8 mouse cellular contexts compared by ENCODE assay signal in the genomic region with DNA sequence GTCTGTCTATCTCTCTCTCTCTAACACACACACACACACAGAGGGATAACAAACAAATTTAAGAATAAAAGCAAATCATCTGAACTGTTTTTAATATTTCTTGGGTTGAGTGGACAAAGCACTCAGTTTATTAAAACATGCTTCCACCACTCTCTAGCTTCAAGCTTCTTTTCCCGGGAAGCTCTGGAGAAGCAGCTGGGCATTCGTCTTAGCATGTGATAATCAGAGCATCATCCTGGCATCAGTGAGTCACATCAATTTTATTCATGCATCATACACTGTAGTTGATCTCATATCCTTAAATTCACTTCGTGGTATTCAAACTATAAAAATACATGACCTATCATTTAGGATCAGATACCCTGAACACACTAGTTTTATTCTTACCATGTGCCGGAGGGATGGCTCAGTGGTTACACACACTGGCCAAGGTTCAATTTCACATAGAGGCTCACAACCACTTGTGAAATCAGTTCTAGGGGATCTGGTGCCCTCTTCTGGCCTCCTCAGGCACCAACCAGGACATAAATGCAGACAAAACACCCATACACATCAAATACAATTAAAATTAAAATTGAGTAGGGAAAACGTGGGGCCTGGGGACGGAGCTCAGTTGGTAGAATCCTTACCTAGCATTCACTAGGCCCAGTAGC.
DNase-seq lines count a peak whose midpoint lies in the region; ATAC-seq and TF ChIP-seq lines count a peak whose summit lies in the region.
"Had no signal": no experiment of that assay in that cellular context is flagged by ENCODE, and none has a peak within 500 bp of the region (broad histone marks: within the 10 kb centered on the region; RNA-seq: fewer than 3 reads in every experiment).

No protein-coding gene starts in this region.

- no peak overlapping the region for H3K4me3 ChIP-seq in kidney, postnatal 0 days (replicated peaks; ENCODE audit: low read depth, low read length)
- no peak overlapping the region for H3K4me3 ChIP-seq in kidney, embryonic 16.5 days (ENCODE audit: low read length)
- H3K4me3 ChIP-seq in G1E (ENCODE audit: low read depth, low read length): no peak overlapping the region
- H3K4me3 ChIP-seq: liver, embryonic 15.5 days had no signal

- no peak overlapping the region for H3K27ac ChIP-seq in kidney, postnatal 0 days
- H3K27ac ChIP-seq in kidney, embryonic 16.5 days (ENCODE audit: low read length): no peak overlapping the region
- H3K27ac ChIP-seq: liver, embryonic 15.5 days had no signal

- ATAC-seq in kidney, postnatal 0 days (replicated peaks; ENCODE audit: low FRiP score, low read depth): no peak
- no peak for ATAC-seq in kidney, embryonic 16.5 days (ENCODE audit: low FRiP score, low TSS enrichment)
- no peak for ATAC-seq in G1E (ENCODE audit: extremely low read depth, insufficient number of reproducible peaks, low FRiP score, poor library complexity, severe bottlenecking)
- ATAC-seq in common myeloid progenitor, adult 5-6 weeks (replicated peaks; ENCODE audit: low read depth, poor library complexity, severe bottlenecking): peak; percentile 45; the same call in 1 of the 2 replicates
- ATAC-seq in erythroblast, adult 5-6 weeks (replicated peaks; ENCODE audit: low FRiP score, poor library complexity, severe bottlenecking): no peak

- WGBS in kidney, postnatal 0 days: 70% methylated on average over 6 of the region's 6 CpGs
- 69% methylated on average over 6 of the region's 6 CpGs for WGBS in kidney, embryonic 16.5 days

- no peak overlapping the region for H3K9ac ChIP-seq in kidney, postnatal 0 days (ENCODE audit: low read depth, low read length)
- no peak overlapping the region for H3K9ac ChIP-seq in kidney, embryonic 16.5 days (replicated peaks; ENCODE audit: low read length)
- H3K9ac ChIP-seq: liver, embryonic 15.5 days had no signal

- H3K27me3 ChIP-seq in kidney, postnatal 0 days (ENCODE audit: insufficient read depth, low read length): no peaks in the 10 kb centered on the region
- no peaks in the 10 kb centered on the region for H3K27me3 ChIP-seq in kidney, embryonic 16.5 days (ENCODE audit: insufficient read depth, low read length)
- no peaks in the 10 kb centered on the region; the same call in 1 of the 2 replicates for H3K27me3 ChIP-seq in G1E (ENCODE audit: insufficient read depth, low read length)

- 0 out of 2 replicates have a peak, but pooled peaks cover 5% of the 10 kb centered on the region for H3K36me3 ChIP-seq in kidney, postnatal 0 days (ENCODE audit: insufficient read depth, low read length)
- H3K36me3 ChIP-seq in kidney, embryonic 16.5 days (ENCODE audit: insufficient read depth, low read length): no peaks in the 10 kb centered on the region
- H3K36me3 ChIP-seq in G1E (replicated peaks): peaks cover 6% of the 10 kb centered on the region
- H3K36me3 ChIP-seq: liver, embryonic 15.5 days had no signal

- H3K4me2 ChIP-seq in kidney, postnatal 0 days (ENCODE audit: low read length): no peak overlapping the region
- no peak overlapping the region for H3K4me2 ChIP-seq in kidney, embryonic 16.5 days (replicated peaks; ENCODE audit: low read depth, low read length)
- H3K4me2 ChIP-seq: liver, embryonic 15.5 days had no signal

- no peak for DNase-seq in kidney, postnatal 0 days (ENCODE audit: low spot score)
- DNase-seq in G1E (ENCODE audit: low spot score): no peak
- peak; percentile 53 to 62 for DNase-seq in natural killer cell, adult 2 months (ENCODE audit: low spot score in 2 of 2)
- DNase-seq in heart, adult 9 months (ENCODE audit: low spot score in 2 of 2): no peak

- TF ChIP-seq CTCF in kidney, postnatal 0 days (IDR thresholded peaks at IDR 0.05; ENCODE audit: low read depth): peak; percentile 83
- 0 out of 2 replicates have a peak, but pooled peaks have one; percentile 9 for TF ChIP-seq CTCF in G1E (IDR thresholded peaks at IDR 0.05; ENCODE audit: low read depth, low read length)

- H3K9me3 ChIP-seq in kidney, postnatal 0 days (replicated peaks; ENCODE audit: low read length): no peaks in the 10 kb centered on the region
- H3K9me3 ChIP-seq in kidney, embryonic 16.5 days (ENCODE audit: low read length): no peaks in the 10 kb centered on the region
- no peaks in the 10 kb centered on the region for H3K9me3 ChIP-seq in G1E (replicated peaks)
- H3K9me3 ChIP-seq: liver, embryonic 15.5 days had no signal

- H3K4me1 ChIP-seq in kidney, postnatal 0 days (replicated peaks; ENCODE audit: insufficient read depth, low read length): no peaks in the 10 kb centered on the region
- H3K4me1 ChIP-seq in kidney, embryonic 16.5 days (ENCODE audit: insufficient read depth, low read length): peaks cover 6% of the 10 kb centered on the region; the same call in 1 of the 2 replicates
- H3K4me1 ChIP-seq in G1E (ENCODE audit: insufficient read depth, low read depth, low read length): peaks cover 29% of the 10 kb centered on the region

Comparison
In these comparisons a context has a peak if more than half of its experiments do, and no peak if none do; other contexts are left out.
1. DNase-seq: peak in natural killer cell, adult 2 months (2 of 2); none in kidney, postnatal 0 days (single experiment), G1E (single experiment) and heart, adult 9 months (0 of 2).